Mouse (Mus musculus): ENCODE measurements around the gene E330021D16Rik. TPM values are rescaled to one million over a fixed set of nuclear protein-coding genes. Genes with fewer than 3 reads are reported as not detected.

Gene E330021D16Rik
- polyA plus RNA-seq, 1 experiment from 2014 or later = not detected

DNA sequence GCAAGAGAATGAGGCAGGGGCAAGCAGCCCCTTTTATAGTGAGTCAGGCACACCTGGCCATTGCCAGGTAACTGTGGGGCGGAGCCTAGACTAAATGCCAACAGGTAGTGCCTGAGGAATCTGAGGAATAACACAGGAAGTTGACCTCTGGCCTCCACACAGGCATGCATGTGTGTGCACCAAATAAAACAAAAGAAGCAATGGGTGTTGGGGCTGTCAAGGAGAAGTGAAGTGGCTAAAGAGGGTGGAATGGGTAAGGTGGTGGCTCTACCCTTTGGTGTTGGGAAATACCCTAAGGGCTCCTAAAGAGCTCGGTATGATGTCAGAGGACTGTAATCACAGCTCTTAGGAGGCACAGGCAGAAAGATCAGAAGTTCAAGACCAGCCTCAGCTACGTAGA, 32.2 kb downstream of the E330021D16Rik start:
- Histone ChIP-seq H3K9me3 (replicated peaks) (no peaks in the 10 kb centered on the region), H3K27ac (no peak overlapping the region), H3K27me3 (no peaks in the 10 kb centered on the region), H3K4me1 (replicated peaks) (no peaks in the 10 kb centered on the region), H3K9ac (no peak overlapping the region), H3K36me3 (no peaks in the 10 kb centered on the region), H3K4me3 (replicated peaks) (no peak overlapping the region), H3K4me2 (no peak overlapping the region)
- DNase-seq (no peak), ATAC-seq (ENCODE audit: low read depth) (no peak)
- WGBS (ENCODE audit: insufficient replicate concordance) = 63% methylated on average over 3 of the region's 3 CpGs

GRCm38 (mm10) chr6:136376097-136376496, 39.3 kb downstream of the E330021D16Rik start:
- DNase-seq = no peak
- H3K4me1 ChIP-seq (replicated peaks) = no peaks in the 10 kb centered on the region

DNA sequence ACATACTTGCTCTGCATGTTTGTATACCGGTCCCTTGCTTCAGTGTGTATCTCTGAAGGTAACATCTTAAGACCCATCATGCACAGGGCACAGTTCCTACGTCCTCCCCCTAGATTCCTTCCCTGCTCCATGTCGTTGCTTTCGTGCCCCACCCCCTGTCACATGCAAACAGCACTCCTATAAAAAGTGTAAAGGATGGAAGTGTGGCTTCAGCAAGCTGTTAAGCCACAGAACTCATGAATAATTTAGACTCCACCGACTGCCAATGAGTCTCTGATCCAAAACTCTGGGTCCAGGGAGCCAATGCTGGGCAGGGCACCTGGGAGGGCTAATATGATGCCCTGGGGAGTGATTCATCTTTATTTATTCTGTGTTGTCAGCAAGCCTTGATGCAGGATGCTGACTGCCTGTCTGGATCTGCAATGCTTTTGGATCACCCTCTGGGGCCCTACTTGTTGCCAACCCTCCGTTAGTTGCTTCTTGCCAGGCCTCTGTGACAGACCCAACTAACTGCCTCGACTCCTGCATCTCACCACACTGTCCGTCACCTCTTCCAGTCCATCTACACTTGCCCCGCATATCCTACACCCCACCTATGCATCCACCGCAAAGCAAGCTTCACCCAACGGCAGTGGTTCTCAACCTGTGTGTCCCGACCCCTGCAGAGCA, 50.8 kb downstream of the E330021D16Rik start:
- Histone ChIP-seq H3K9ac (no peak overlapping the region), H3K27ac (no peak overlapping the region), H3K4me2 (no peak overlapping the region), H3K9me3 (replicated peaks) (no peaks in the 10 kb centered on the region), H3K4me3 (replicated peaks) (no peak overlapping the region), H3K27me3 (no peaks in the 10 kb centered on the region), H3K36me3 (no peaks in the 10 kb centered on the region), H3K4me1 (replicated peaks) (no peaks in the 10 kb centered on the region)
- 63% methylated on average over 12 of the region's 12 CpGs for WGBS (ENCODE audit: insufficient replicate concordance)
- ATAC-seq (ENCODE audit: low read depth) (no peak), DNase-seq (no peak)

More at GRCm38 (mm10) chr6:136376097-136376496, 39.3 kb downstream of the E330021D16Rik start:
- H3K27me3 ChIP-seq = no peaks in the 10 kb centered on the region
- no peaks in the 10 kb centered on the region for H3K9me3 ChIP-seq (replicated peaks)
- no peaks in the 10 kb centered on the region for H3K36me3 ChIP-seq
- no peak overlapping the region for H3K4me2 ChIP-seq
- H3K9ac ChIP-seq = no peak overlapping the region
- H3K27ac ChIP-seq = no peak overlapping the region
- ATAC-seq (ENCODE audit: low read depth) = no peak
- no peak overlapping the region for H3K4me3 ChIP-seq (replicated peaks)

DNA sequence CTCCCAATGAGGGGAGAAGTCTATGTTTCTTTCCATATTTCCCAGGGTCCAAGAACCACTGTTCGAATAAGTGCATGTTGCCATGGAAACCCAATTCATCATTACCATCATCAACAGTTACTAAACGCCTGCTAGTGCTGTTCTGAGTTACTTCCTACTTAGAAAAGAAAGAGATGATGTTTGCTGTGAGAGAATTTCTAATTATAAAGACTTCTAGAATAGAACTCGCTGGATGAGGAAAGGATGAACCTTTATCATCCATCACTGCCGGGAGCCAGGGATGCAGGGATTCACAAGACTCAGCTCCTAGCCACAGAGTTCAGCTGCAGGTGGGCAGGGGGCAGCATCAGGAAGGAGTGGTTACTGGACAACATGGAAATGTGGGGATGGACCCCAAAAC, 51.4 kb downstream of the E330021D16Rik start:
- Histone ChIP-seq H3K4me1 (replicated peaks) (no peaks in the 10 kb centered on the region), H3K9ac (no peak overlapping the region), H3K27ac (no peak overlapping the region), H3K4me3 (replicated peaks) (no peak overlapping the region), H3K4me2 (no peak overlapping the region), H3K27me3 (no peaks in the 10 kb centered on the region), H3K9me3 (replicated peaks) (no peaks in the 10 kb centered on the region), H3K36me3 (no peaks in the 10 kb centered on the region)
- ATAC-seq (ENCODE audit: low read depth) = no peak
- WGBS (ENCODE audit: insufficient replicate concordance) = 57% methylated on average over 4 of the region's 4 CpGs
- no peak for DNase-seq

DNA sequence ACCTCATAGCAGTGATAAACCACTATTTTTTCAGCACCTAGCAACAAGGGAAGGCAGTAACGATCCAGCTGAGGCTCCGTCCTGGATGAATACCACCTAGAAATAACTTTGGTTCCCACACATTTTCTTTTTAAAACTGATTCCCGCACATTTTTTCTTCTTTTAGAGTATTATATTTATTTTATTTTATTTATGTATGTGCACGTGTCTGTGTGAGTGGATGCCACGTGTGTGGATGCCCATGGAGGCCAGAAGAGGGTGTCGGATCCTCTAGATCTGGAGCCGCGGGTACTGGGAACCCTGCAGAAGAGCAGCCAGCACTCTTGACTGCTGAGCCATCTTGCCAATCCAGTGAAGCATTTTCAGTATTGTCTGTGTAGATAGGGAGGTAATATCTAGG, 52.1 kb downstream of the E330021D16Rik start:
- no peaks in the 10 kb centered on the region for H3K9me3 ChIP-seq (replicated peaks)
- no peaks in the 10 kb centered on the region for H3K4me1 ChIP-seq (replicated peaks)
- no peaks in the 10 kb centered on the region for H3K27me3 ChIP-seq
- no peak overlapping the region for H3K27ac ChIP-seq
- no peak overlapping the region for H3K9ac ChIP-seq
- no peaks in the 10 kb centered on the region for H3K36me3 ChIP-seq
- DNase-seq (no peak), ATAC-seq (ENCODE audit: low read depth) (no peak)
- WGBS (ENCODE audit: insufficient replicate concordance) = 69% methylated on average over 8 of the region's 8 CpGs
- H3K4me2 ChIP-seq = no peak overlapping the region
- H3K4me3 ChIP-seq (replicated peaks) = no peak overlapping the region

DNA sequence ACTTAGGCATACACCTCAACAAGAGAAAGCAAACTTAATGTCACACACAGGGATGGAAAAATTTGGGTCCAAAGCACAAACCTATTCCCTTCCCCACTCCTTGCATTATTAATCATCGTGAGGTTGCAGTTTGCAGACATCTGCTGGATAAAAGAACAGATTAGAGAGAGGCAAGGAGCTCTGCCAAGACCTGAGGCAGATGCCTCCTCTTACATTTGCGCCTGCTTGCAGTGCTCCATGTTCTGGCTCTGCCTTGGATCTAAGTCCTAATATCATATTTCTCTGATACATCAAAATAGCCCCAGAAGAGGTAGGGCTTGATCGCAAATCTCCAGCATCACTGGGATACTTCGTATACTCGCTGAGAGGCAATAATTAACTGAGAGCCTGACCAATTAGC, 56.9 kb downstream of the E330021D16Rik start:
- Histone ChIP-seq H3K4me2 (no peak overlapping the region), H3K27ac (no peak overlapping the region), H3K36me3 (no peaks in the 10 kb centered on the region), H3K9me3 (replicated peaks) (no peaks in the 10 kb centered on the region), H3K9ac (no peak overlapping the region), H3K4me3 (replicated peaks) (no peak overlapping the region), H3K27me3 (no peaks in the 10 kb centered on the region), H3K4me1 (replicated peaks) (no peaks in the 10 kb centered on the region)
- ATAC-seq (ENCODE audit: low read depth) (no peak), DNase-seq (no peak)
- 63% methylated on average over 5 of the region's 5 CpGs for WGBS (ENCODE audit: insufficient replicate concordance)

GRCm38 (mm10) chr6:136353399-136354184, 61.8 kb downstream of the E330021D16Rik start:
- no peak for ATAC-seq (ENCODE audit: low read depth)
- DNase-seq = no peak
- no peaks in the 10 kb centered on the region for H3K36me3 ChIP-seq
- no peaks in the 10 kb centered on the region for H3K9me3 ChIP-seq (replicated peaks)
- no peak overlapping the region for H3K27ac ChIP-seq
- WGBS (ENCODE audit: insufficient replicate concordance) = 36% methylated on average over 11 of the region's 11 CpGs
- H3K9ac ChIP-seq = no peak overlapping the region
- H3K4me1 ChIP-seq (replicated peaks) = no peaks in the 10 kb centered on the region
- no peak overlapping the region for H3K4me2 ChIP-seq
- no peaks in the 10 kb centered on the region for H3K27me3 ChIP-seq
- no peak overlapping the region for H3K4me3 ChIP-seq (replicated peaks)

Other genes with a start within 250 kb of the E330021D16Rik start
- gene Grin2b, start 242.1 kb downstream of the E330021D16Rik start, polyA plus RNA-seq (2015; fragmentation: Nextera tagmentation; extraction: Ambion mirVana) = 0.21 TPM in 1 of 2 replicates, not detected in the other
- not detected in 2 replicates for gene Gm8994, start 88.0 kb downstream of the E330021D16Rik start, polyA plus RNA-seq (2015; fragmentation: Nextera tagmentation; extraction: Ambion mirVana)
- 12.5 and 16.6 TPM in 2 replicates for gene Atf7ip, start 90.6 kb upstream of the E330021D16Rik start, polyA plus RNA-seq (2015; fragmentation: Nextera tagmentation; extraction: Ambion mirVana)
- 4.6 and 4.8 TPM in 2 replicates for gene Plbd1, start 246.4 kb upstream of the E330021D16Rik start, polyA plus RNA-seq (2015; fragmentation: Nextera tagmentation; extraction: Ambion mirVana)

Data from liver, embryonic 13.5 days (tissue).